Mouse (Mus musculus) layer of hippocampus, adult 8-10 months (tissue): ENCODE measurements around the gene Thsd1. TPM values are rescaled to one million over a fixed set of nuclear protein-coding genes. Genes with fewer than 3 reads are reported as not detected.
A peak's percentile ranks its signal among the peaks of the same experiment; 100 is the strongest.

ENCODE experiments used
- DNase-seq, 2 experiments: peaks; one replicate each; pipeline ENCODE4 v3.0.0; 2022; ENCODE audit warnings: low spot score in 2 of 2
- total RNA-seq, 4 experiments: library from RNA; stranded (reverse); gene quantifications; 2 replicates each; pipeline ENCODE4 v1.2.4; 2022

The Thsd1 gene
- 1 to 10 TPM; 2.9 to 3.5 (median 3.2) TPM for total RNA-seq

DNA sequence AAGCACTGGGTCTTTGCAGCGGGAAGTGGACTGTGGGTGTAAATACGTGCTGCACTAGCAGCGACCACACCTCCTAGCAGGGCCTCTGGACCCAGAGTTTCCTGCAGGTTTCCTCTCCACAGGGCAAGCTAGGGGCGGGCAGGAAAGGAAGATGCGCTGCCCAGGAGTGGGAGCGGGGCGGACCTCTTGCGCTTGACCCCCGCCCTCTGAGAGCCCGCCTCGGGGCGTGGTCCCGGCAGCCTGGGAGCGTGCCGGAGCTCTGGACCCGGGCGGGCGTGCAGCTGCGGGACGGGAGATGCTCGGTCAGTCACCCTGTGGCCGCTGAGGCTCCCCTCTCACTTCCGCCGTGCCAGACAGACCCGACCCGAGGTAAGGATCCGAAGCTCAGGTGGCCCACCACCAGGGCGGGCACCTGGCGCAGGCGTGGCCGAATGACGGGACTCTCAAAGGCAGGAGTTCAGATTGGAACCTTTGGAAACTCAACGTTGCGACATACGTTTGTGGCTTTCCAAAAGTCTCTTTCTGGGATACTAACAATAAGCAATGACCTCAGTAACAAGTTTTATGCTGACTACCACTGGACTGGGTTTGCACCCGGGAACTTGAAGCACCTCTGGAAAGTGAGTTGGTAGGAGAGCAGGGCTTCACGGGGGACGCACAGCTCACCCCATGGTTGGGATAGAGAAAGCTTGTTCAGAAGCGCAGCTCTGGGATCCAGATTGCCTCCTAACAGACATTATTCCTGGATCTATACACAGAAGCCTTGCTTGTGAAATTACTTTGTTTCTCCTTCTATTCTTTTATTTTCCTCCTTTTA, at the start of gene Thsd1:
TSS of gene Thsd1 (plus strand) at position 253 of the 817 bp plus-strand sequence.
- DNase-seq = no peak

DNA sequence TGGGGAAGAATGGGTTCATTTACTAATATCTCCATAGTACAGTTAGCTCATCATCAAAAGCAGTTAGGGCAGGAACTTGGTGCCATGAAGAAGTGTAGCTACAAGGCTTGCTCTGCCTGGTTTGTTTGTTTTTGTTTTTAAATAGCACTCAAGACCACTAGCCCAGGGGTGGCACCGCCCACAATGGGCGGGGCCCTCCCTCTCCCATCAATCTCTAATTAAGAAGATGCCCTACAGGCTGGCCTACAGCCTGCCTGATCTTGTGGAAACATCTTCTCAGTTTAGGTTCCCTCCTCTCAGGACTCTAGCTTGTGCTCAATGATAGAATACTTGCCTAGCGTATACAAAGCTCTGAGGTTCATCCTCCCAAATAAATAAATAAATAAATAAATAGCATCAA, 42.2 kb upstream of the Thsd1 start:
- DNase-seq = no peak

DNA sequence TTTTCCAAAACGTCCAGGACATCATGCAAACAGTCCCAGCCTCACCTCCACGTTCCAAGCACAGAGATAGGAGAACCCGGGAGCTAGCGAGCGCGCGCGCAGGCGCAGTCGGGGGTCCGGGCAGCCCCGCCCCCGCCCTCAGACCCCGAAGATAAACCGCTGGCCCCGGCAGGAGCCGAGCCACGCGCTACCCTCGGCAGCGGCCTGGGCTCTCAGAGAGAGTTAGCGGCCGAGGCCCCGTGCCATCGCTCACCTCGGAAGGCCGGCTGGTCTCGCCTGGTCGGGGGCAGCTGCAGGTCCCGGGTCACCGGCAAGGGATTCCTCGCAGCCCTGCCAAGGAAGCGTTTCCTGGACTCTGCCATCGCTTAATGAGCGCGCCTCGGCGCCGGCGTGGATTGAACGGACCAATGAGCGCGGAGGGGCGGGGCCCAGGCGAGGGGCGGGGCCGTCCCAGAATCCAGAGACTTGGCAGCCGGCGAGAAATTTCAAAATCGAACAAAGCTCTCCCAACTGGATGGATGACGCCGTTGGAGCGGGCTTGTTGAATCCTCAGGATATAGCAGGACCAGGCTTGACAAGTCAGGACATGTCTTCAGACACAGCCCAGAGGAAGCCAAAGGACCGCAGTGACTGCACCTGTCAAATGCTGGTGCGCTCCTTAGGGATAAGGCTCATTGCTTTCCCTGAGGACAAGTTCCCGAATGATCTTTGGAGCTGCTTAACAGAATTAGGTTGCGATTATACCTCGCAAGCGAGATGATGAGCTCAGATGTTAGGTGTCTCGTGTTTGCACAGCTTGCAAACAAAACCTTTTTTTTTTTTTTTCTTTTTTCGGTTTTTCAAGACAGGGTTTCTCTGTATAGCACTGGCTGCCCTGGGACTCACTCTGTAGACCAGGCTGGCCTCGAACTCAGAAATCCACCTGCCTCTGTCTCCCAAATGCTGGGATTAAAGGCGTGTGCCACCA, 41.4 kb upstream of the Thsd1 start, which contains the start of gene Ckap2:
TSS of gene Ckap2 (minus strand) at position 389 of the 967 bp plus-strand sequence.
- DNase-seq = peak; percentile 61 to 73

DNA sequence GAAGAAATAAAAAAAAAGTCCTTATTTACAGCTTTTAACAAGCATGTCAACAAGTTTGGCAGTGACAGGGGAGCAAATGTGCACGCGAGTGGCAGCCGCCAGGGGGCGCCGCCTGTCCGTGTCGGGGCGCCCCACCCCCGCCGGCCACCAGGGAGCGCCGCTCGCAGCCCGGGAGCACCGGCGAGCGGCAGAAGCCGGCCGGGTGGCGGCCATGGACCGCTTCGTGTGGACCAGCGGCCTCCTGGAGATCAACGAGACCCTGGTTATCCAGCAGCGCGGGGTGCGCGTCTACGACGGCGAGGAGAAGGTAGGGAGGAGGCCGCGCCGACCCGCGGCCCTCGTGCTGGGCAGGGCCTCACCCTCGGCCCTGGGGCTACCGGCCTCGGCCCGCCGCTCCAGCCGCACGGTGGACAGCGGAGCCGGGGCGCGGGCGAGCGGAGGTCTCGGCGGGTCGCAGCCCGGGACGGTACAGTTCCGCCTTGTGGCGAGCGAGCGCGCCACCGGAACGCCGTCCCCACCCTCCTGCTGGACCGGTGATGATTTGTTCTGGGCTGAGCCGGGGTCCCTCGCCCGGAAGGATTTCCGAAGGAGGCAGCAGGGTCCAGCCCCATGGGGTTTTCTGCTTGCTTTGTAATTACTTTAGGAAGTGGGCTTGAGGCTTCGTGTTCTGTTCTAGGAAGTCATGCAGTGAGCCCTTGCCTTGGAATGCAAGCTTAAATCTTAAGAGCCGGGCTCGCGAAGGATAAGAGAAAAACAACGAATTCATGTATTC, 34.3 kb upstream of the Thsd1 start, which contains the start of gene Vps36:
TSS of gene Vps36 (plus strand) at position 150 of the 772 bp plus-strand sequence.
- peak; percentile 69 to 85 for DNase-seq

DNA sequence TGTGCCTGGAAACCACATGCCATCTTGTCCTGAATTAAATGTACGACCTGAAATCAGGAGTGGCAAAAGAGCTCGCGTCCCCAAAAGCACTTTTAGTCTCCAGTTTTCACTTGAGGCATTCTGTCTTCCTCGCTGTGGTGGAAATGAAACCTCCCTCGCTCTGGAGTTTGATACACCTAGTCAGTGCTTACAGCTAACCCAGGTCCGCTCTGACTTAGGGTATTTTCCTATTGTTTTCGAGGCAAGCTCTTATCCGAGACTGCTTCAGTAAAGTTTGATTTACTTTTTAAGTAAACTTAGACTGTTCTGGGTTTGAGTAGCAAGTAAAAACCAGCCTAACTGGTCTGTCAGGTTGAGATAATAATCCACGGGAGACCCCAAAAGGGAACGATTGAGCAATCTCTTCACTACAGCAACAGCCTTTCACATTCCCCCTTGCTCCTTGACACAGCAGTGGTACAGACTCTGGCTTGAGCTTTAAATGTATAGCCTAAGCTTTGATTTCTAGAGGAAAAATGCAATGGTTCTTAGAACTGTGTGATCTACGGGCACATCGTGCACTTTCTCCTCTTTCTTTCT, 33.6 kb upstream of the Thsd1 start:
- DNase-seq = no peak

DNA sequence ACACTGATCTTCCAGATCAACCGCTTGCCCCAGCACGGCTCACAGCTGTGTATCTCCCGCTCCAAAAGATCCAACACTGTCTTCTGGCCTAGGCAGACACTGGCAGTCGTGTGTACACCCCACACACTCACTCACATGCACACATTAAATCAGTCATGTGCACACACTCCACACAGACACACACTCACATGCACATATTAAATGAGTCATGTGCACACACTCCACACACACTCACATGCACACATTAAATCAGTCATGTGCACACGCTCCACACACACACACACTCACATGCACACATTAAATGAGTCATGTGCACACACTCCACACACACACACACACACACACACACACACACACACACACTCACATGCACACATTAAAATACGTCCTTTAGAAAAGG, 29.2 kb upstream of the Thsd1 start:
- DNase-seq = no peak

DNA sequence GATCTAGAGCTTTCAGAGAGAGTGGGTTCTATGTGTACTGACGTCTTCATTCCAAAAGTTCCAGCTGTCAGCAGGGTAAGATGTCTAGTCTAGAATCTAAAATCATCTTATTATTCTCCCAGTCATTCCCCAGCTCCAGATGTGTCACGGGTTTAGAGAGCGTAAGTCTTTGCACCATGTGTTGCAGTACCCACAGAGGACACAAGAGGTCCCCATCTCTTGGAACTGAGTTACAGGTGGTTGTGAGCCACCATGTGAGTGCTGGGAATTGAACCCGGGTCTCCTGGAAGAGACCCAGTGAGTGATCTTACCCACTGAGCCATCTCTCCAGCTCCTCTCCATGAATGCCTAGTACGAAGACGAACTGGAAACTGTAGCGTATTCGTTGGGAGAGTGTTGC, 27.6 kb upstream of the Thsd1 start:
- DNase-seq = no peak

DNA sequence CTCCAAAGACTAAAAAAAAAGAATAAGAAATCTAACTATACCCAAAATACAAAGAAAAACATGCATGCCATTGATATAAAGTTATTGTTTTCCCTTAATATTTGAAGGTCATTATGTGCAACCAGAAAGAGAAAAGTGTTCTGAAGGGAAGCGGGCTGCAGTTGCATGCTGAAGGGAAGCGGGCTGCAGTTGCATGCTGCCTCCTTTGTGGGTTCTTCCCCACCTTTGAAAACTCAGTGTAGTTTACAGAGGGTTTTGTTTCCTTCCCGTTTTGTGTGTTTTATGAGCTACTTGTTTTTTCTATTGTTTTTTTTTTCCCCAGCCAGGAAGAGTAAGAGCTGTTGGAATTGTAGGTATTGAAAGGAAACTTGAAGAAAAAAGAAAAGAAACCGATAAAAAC, 19.6 kb upstream of the Thsd1 start:
- no peak for DNase-seq

DNA sequence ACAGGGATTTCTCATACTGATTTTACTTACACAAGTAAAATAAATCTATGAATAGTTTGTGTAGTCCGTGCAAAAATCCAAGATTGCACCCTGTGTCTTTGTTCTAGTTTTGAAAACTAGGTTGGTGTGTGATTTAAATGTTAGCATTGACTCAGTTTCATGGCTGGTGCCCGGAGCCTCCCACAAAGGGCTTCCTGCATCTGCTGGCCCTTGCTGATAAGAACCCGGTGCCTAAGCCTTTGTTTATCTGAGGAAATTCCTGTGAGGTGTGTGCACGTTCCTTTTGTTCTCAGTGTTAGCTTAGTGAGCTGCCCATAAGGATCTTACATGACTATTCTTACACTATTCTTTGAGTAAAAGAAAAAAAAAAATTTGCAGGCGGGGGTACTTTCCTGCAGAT, 18.1 kb upstream of the Thsd1 start:
- DNase-seq = no peak

DNA sequence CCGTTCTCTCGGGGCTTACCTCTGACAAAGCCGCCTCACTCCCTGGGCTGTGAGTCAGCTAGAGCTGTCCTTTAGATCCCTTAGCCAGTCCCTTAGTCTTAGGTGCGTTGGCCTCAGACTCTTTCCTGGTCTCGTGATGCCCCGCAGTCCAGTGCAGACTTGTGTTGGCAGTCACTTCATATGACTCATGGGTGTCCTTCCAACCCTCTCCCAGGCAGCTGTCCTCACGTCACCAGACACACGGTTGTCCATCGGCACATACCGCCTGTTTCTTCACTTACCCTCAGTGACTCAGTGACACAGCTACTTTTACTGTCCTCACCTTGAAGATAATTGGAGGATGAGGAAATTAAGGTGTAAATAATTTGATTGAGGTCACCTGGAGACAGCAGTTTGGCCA, 12.3 kb upstream of the Thsd1 start:
- DNase-seq = no peak

DNA sequence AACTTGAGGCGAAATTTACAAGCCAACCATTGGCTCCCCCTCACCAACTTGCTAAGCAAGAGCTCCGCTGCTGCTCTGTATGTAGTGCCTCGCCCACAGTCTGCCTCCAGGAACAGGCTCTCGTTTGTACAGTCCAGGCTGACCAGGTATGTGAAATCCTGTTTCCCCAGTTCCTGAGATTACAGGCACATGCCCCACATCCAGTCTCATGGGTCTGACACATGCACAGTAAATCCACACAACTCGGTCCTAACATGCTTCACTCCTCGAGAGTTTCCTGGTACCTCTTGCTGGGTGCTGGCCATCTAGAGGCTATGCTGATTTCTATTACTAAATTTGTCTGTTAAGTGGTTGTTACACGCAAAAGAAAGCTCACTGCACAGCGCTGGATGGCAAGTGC, 752 bp upstream of the Thsd1 start:
- no peak for DNase-seq

DNA sequence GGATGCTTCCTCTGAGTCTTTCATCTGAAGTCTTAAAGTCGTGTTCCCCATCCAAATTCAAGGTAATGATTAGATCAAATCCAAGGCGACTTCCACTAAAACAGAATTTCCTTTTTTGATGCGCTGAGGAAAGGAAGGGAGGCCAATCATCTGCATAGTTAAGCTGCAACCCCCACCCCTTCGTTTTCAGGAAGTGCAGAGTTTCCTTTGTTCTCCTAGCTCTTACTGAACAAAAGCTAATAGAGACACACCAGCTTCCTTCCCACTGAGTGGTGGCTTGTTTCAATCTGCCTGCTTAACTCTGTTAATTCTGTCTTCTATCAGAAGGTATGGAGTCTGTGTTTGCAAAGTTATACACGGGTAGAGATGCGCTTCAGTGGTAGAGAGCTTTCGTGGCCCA, 1.5 kb downstream of the Thsd1 start:
- DNase-seq = no peak

DNA sequence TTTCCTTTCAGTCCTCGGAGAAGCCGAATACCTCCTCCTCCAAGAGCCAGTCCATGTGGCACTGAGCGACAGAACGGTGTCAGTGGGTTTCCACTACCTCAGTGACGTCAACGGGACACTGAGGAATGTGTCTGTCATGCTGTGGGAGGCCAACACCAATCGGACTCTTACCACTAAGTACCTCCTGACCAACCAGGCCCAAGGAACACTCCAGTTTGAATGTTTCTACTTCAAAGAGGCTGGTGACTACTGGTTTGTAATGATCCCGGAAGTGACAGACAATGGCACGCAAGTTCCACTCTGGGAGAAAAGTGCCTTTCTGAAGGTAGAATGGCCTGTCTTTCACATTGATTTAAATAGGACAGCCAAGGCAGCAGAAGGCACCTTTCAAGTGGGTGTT, 15.9 kb downstream of the Thsd1 start:
- no peak for DNase-seq

DNA sequence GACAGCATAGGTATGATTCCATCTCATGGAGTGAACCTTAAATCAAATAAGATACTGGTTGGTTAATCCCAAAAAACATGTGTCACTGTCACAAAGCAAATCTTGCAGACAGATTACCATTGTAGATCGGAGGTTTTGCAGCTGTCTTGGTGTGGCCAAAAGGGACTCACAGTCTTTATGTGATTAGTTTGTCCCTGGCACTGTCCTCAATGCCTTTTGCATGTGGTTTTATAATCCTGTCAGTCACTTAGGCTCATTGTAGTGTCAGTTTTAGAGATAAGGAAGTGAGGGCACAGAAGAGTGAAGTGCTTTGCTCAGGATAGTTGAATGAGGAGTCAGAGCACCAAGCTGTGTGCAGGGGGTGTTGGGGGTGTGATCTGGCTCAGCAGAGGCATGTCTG, 18.6 kb downstream of the Thsd1 start:
- no peak for DNase-seq

DNA sequence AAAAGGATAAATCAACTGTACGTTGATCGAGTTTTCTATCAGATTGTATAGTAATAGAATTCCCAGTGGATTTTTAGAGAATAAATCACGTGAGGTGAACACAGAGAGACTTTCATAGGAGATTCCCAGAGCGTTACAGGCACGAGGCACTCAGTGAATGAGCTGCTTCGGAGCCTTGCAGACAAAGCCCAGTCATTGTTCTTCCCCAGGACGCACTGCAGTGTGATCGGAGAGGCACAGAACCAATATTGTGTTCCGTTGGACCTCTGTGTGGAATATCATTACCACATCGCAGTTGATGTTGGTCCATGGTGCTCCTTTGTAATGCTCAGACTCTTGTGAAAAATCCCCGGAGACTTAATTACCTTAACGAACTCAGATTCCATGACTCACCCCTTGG, 20.8 kb downstream of the Thsd1 start:
- DNase-seq = peak; percentile 15 to 24

DNA sequence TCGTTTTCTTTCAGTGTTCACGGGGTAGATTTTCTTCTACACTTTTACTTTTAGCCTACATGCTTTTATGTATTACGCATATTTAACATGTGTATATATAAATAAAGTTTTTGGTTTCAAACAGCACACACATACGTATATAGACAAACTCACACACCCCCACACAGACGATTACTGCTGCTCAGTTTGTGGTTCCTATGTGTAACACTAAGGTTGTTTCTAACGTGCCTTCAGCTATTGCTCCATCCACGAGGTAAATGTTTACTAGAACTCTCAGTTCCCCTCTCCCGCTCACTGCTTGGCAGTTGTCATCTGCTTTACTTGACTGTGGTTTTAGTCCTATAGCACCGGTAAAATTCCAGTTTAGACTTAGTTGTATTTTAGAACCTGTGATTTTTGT, 22.0 kb downstream of the Thsd1 start:
- no peak for DNase-seq

DNA sequence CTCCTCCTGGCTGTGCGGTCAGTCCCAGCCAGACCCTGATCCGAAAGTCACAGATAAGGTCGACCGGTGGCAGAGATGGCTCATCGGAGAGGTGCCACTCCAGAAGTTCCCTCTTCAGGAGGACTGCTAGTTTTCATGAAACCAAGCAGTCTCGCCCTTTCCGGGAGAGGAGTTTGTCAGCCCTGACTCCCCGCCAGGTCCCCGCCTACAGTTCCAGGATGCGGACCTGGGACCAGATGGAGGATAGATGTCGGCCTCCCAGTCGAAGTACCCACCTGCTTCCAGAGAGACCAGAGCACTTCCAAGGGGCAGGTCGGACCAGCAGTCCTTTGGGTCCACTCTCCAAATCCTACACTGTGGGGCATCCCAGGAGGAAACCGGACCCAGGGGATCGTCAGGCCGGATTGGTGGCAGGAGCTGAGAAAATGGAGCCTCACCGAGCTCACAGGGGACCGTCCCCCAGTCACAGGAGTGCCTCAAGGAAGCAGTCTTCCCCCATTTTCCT, 31.9 kb downstream of the Thsd1 start:
- DNase-seq = no peak

DNA sequence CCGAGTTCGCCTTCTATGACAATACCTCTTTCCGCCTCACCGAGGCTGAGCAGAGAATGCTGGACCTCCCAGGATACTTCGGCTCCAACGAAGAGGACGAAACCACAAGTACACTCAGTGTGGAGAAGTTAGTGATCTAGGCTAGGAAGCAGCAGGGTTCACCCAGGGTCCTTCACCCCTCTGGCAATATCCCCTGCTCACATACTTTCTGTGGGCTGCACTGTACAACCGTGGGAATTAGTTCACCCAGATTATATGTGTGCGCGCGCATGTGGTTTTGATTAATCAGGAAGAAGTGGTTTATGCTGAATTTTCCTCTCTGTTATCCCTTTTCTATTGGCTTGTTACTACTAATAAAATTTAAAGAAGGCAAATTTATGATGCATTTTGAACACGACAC, 32.4 kb downstream of the Thsd1 start:
- DNase-seq = no peak

DNA sequence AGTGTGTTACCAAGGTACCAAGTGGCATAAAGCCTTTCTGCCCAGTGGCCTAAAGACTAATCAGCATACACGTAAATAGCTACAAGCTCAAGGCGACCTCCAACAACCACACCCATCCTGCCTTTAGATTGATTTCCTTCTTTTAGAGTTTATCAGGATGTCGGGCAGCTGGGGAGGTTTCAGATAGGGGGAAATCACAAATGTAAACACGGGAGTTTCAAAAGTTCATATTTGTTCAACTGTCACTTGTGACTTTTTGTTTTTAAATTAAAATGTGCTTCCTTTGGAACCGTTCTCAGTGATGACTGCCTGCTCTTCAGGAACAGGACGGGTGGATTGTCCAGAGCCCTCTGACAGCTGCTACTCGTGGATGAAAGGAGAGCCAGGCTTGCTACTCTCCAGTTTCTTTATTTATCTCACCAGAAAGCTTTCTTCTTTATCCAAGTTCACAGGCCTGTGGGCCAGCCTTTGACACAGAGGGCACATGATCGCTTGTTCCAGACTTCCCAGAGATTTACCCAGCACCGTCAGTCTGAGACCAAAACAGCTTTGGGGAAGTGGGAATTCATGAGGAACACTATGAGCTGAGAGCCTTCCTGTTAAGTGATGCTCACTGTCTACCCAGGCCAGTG, 33.1 kb downstream of the Thsd1 start:
- no peak for DNase-seq

DNA sequence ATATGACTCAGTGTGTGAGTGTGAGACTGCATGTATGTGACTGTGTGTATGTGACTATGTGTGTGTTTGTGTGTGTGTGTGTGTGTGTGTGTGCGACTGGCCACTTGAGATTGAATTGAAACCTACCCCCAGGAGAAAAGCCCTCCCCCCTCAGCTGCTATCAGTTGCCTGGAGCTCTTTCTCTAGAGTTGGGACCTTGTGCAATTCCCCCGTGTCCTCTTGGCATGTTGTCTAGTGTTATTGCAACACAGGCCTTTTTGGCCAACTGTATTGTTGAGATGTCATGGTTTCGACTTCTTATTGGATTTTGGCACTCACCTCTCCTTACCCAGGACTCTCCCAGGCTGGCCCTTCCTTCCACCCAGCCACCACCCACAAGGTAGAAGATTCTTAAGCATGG, 35.2 kb downstream of the Thsd1 start:
- no peak for DNase-seq
